Mouse (Mus musculus): Measurements from ENCODE around the gene Pcnx2. TPM values are rescaled to one million over a fixed set of nuclear protein-coding genes. Genes with fewer than 3 reads are reported as not detected.

The Pcnx2 gene
- total and polyA plus RNA-seq, 3 experiments, result 0.34 to 0.86 (median 0.36) TPM

GRCm38 (mm10) chr8:125776800-125777199 is 121.3 kb downstream of the Pcnx2 start:
- intact Hi-C loops (cut with DNase I), result no loop called here

GRCm38 (mm10) chr8:125776314-125776713 is 121.8 kb downstream of the Pcnx2 start:
- H3K36me3 ChIP-seq (ENCODE audit: control insufficient read depth, insufficient read depth, low read length), result no peaks in the 10 kb centered on the region
- no peak overlapping the region for H3K9ac ChIP-seq (ENCODE audit: low read depth, low read length)
- WGBS, result 93% methylated on average over 3 of the region's 3 CpGs
- no peak overlapping the region for H3K4me3 ChIP-seq
- TF ChIP-seq POLR2A (IDR thresholded peaks at IDR 0.05; ENCODE audit: insufficient read depth, low read depth, low read length) (no peak), CTCF (IDR thresholded peaks at IDR 0.05) (no peak), EP300 (IDR thresholded peaks at IDR 0.05; ENCODE audit: insufficient read depth, low read depth, low read length) (no peak)
- no peaks in the 10 kb centered on the region for H3K27me3 ChIP-seq (ENCODE audit: control insufficient read depth, insufficient read depth, low read length)
- H3K79me2 ChIP-seq (replicated peaks; ENCODE audit: control insufficient read depth, insufficient read depth, low read length), result no peaks in the 10 kb centered on the region
- no peak for DNase-seq
- H3K27ac ChIP-seq, result no peak overlapping the region
- intact Hi-C loops (cut with DNase I), result no loop called here
- no peaks in the 10 kb centered on the region for H3K4me1 ChIP-seq (ENCODE audit: control insufficient read depth, insufficient read depth, low read length)

More at GRCm38 (mm10) chr8:125776800-125777199, 121.3 kb downstream of the Pcnx2 start:
- WGBS, result 71% methylated on average over 6 of the region's 6 CpGs
- no peak overlapping the region for H3K9ac ChIP-seq (ENCODE audit: low read depth, low read length)
- no peaks in the 10 kb centered on the region for H3K36me3 ChIP-seq (ENCODE audit: control insufficient read depth, insufficient read depth, low read length)
- H3K4me1 ChIP-seq (ENCODE audit: control insufficient read depth, insufficient read depth, low read length), result no peaks in the 10 kb centered on the region
- H3K27me3 ChIP-seq (ENCODE audit: control insufficient read depth, insufficient read depth, low read length), result no peaks in the 10 kb centered on the region
- no peak for TF ChIP-seq POLR2A (IDR thresholded peaks at IDR 0.05; ENCODE audit: insufficient read depth, low read depth, low read length)
- no peak for DNase-seq
- no peak overlapping the region for H3K27ac ChIP-seq
- H3K4me3 ChIP-seq, result no peak overlapping the region
- no peaks in the 10 kb centered on the region for H3K79me2 ChIP-seq (replicated peaks; ENCODE audit: control insufficient read depth, insufficient read depth, low read length)

GRCm38 (mm10) chr8:125775031-125775430 is 123.1 kb downstream of the Pcnx2 start:
- 70% methylated on average over 3 of the region's 3 CpGs for WGBS
- no peaks in the 10 kb centered on the region for H3K27me3 ChIP-seq (ENCODE audit: control insufficient read depth, insufficient read depth, low read length)
- no peak overlapping the region for H3K9ac ChIP-seq (ENCODE audit: low read depth, low read length)
- no peaks in the 10 kb centered on the region for H3K79me2 ChIP-seq (replicated peaks; ENCODE audit: control insufficient read depth, insufficient read depth, low read length)
- DNase-seq, result no peak
- no peaks in the 10 kb centered on the region for H3K36me3 ChIP-seq (ENCODE audit: control insufficient read depth, insufficient read depth, low read length)
- no peak overlapping the region for H3K27ac ChIP-seq
- intact Hi-C loops (cut with DNase I), result no loop called here
- no peak for TF ChIP-seq EP300 (IDR thresholded peaks at IDR 0.05; ENCODE audit: insufficient read depth, low read depth, low read length)
- no peaks in the 10 kb centered on the region for H3K4me1 ChIP-seq (ENCODE audit: control insufficient read depth, insufficient read depth, low read length)
- H3K4me3 ChIP-seq, result no peak overlapping the region

GRCm38 (mm10) chr8:125773281-125773803 is 124.8 kb downstream of the Pcnx2 start:
- no peaks in the 10 kb centered on the region for H3K36me3 ChIP-seq (ENCODE audit: control insufficient read depth, insufficient read depth, low read length)
- no peaks in the 10 kb centered on the region for H3K27me3 ChIP-seq (ENCODE audit: control insufficient read depth, insufficient read depth, low read length)
- TF ChIP-seq POLR2A (IDR thresholded peaks at IDR 0.05; ENCODE audit: insufficient read depth, low read depth, low read length), result no peak
- TF ChIP-seq CTCF (IDR thresholded peaks at IDR 0.05), result no peak
- no peak for TF ChIP-seq EP300 (IDR thresholded peaks at IDR 0.05; ENCODE audit: insufficient read depth, low read depth, low read length)
- no peaks in the 10 kb centered on the region for H3K79me2 ChIP-seq (replicated peaks; ENCODE audit: control insufficient read depth, insufficient read depth, low read length)
- H3K4me3 ChIP-seq, result no peak overlapping the region
- DNase-seq, result no peak
- H3K9ac ChIP-seq (ENCODE audit: low read depth, low read length), result no peak overlapping the region
- no peaks in the 10 kb centered on the region for H3K4me1 ChIP-seq (ENCODE audit: control insufficient read depth, insufficient read depth, low read length)
- intact Hi-C loops (cut with DNase I), result no loop called here
- H3K27ac ChIP-seq, result no peak overlapping the region
- WGBS, result 81% methylated on average over 7 of the region's 7 CpGs

- intact Hi-C loops (cut with DNase I), result no loop called here
- 40% methylated on average over 2 of the region's 2 CpGs for WGBS
- TF ChIP-seq POLR2A (IDR thresholded peaks at IDR 0.05; ENCODE audit: insufficient read depth, low read depth, low read length) (no peak), EP300 (IDR thresholded peaks at IDR 0.05; ENCODE audit: insufficient read depth, low read depth, low read length) (no peak), CTCF (IDR thresholded peaks at IDR 0.05) (no peak)
These were observed 125.8 kb downstream of the Pcnx2 start for GRCm38 (mm10) chr8:125772300-125772699.

DNA sequence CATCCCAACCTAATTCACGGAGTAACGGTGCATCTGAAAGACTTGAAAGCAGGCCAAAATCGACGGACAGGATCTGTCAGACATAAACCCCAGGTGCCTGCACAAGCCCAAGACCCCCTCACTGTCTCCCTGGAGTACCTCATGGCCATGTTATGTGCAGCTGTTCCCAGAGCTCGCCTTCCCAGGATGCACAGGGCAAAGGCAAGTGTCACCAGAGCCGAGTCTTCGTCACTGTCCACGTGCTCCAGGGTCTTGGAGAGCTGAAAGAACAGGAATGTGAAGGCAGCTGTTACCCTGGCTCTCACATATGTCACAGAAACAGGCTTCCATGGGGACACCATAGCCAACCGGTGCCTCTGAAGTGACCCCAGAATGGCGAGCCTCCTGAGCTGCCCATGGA is 130.0 kb downstream of the Pcnx2 start:
- no peak overlapping the region for H3K4me3 ChIP-seq
- TF ChIP-seq POLR2A (IDR thresholded peaks at IDR 0.05; ENCODE audit: insufficient read depth, low read depth, low read length), result no peak
- no peak for TF ChIP-seq CTCF (IDR thresholded peaks at IDR 0.05)
- no peak for TF ChIP-seq EP300 (IDR thresholded peaks at IDR 0.05; ENCODE audit: insufficient read depth, low read depth, low read length)
- H3K27ac ChIP-seq, result no peak overlapping the region
- WGBS, result 86% methylated on average over 10 of the region's 10 CpGs
- intact Hi-C loops (cut with DNase I), result no loop called here
- no peaks in the 10 kb centered on the region for H3K79me2 ChIP-seq (replicated peaks; ENCODE audit: control insufficient read depth, insufficient read depth, low read length)
- no peaks in the 10 kb centered on the region for H3K4me1 ChIP-seq (ENCODE audit: control insufficient read depth, insufficient read depth, low read length)
- no peaks in the 10 kb centered on the region for H3K27me3 ChIP-seq (ENCODE audit: control insufficient read depth, insufficient read depth, low read length)
- H3K36me3 ChIP-seq (ENCODE audit: control insufficient read depth, insufficient read depth, low read length), result no peaks in the 10 kb centered on the region
- no peak for DNase-seq
- no peak overlapping the region for H3K9ac ChIP-seq (ENCODE audit: low read depth, low read length)

More at GRCm38 (mm10) chr8:125772300-125772699, 125.8 kb downstream of the Pcnx2 start:
- H3K9ac ChIP-seq (ENCODE audit: low read depth, low read length), result no peak overlapping the region
- H3K79me2 ChIP-seq (replicated peaks; ENCODE audit: control insufficient read depth, insufficient read depth, low read length), result no peaks in the 10 kb centered on the region
- H3K4me1 ChIP-seq (ENCODE audit: control insufficient read depth, insufficient read depth, low read length), result no peaks in the 10 kb centered on the region
- no peak overlapping the region for H3K27ac ChIP-seq
- no peak overlapping the region for H3K4me3 ChIP-seq
- H3K36me3 ChIP-seq (ENCODE audit: control insufficient read depth, insufficient read depth, low read length), result no peaks in the 10 kb centered on the region
- H3K27me3 ChIP-seq (ENCODE audit: control insufficient read depth, insufficient read depth, low read length), result no peaks in the 10 kb centered on the region
- no peak for DNase-seq

Measured in heart, adult 2 months (tissue).